Mouse (Mus musculus): ENCODE measurements around the gene Mcmbp. TPM values are rescaled to one million over a fixed set of nuclear protein-coding genes. Genes with fewer than 3 reads are reported as not detected.
"Not testable (repeated sequence)": the region's sequence is repeated elsewhere in the genome, so short reads cannot be mapped to it uniquely, and the experiment has no call there.

Gene Mcmbp
- total and polyA plus RNA-seq, 2 experiments = 11.4 to 12.8 TPM

GRCm38 (mm10) chr7:128717991-128718390, 22.3 kb downstream of the Mcmbp start:
- no peaks in the 10 kb centered on the region; the same call in 1 of the 2 replicates for H3K79me2 ChIP-seq (ENCODE audit: control insufficient read depth, insufficient read depth, low read length)
- 76% methylated on average over 4 of the region's 4 CpGs for WGBS
- H3K36me3 ChIP-seq (ENCODE audit: control insufficient read depth, insufficient read depth, low read length) = peaks cover 67% of the 10 kb centered on the region
- no peaks in the 10 kb centered on the region for H3K27me3 ChIP-seq (ENCODE audit: control insufficient read depth, insufficient read depth, low read length)
- no peak for DNase-seq (ENCODE audit: extremely low read depth, low read depth, low spot score)
- H3K4me3 ChIP-seq (ENCODE audit: insufficient read depth, low read depth, low read length) = no peak overlapping the region
- TF ChIP-seq POLR2A (IDR thresholded peaks at IDR 0.05; ENCODE audit: extremely low read depth, insufficient read depth, low read length) (no peak), CTCF (IDR thresholded peaks at IDR 0.05; ENCODE audit: low read depth, low read length) (no peak)
- no peaks in the 10 kb centered on the region for H3K4me1 ChIP-seq (ENCODE audit: control insufficient read depth, insufficient read depth, low read length)
- no peak overlapping the region for H3K27ac ChIP-seq (replicated peaks; ENCODE audit: insufficient read depth, low read depth, low read length)
- no peak overlapping the region for H3K9ac ChIP-seq (ENCODE audit: low read depth, low read length)

GRCm38 (mm10) chr7:128705735-128706134, 34.6 kb downstream of the Mcmbp start:
- no peak overlapping the region for H3K9ac ChIP-seq (ENCODE audit: low read depth, low read length)
- whole genome bisulfite sequencing = 22% methylated on average over 4 of the region's 4 CpGs
- H3K79me2 ChIP-seq (ENCODE audit: control insufficient read depth, insufficient read depth, low read length) = no peaks in the 10 kb centered on the region
- no peak overlapping the region for H3K27ac ChIP-seq (replicated peaks; ENCODE audit: insufficient read depth, low read depth, low read length)
- TF ChIP-seq CTCF (IDR thresholded peaks at IDR 0.05; ENCODE audit: low read depth, low read length) (peak; percentile 97), POLR2A (IDR thresholded peaks at IDR 0.05; ENCODE audit: extremely low read depth, insufficient read depth, low read length) (no peak)
- peak; percentile 35 for DNase-seq (ENCODE audit: extremely low read depth, low read depth, low spot score)
- peaks cover 54% of the 10 kb centered on the region for H3K36me3 ChIP-seq (ENCODE audit: control insufficient read depth, insufficient read depth, low read length)
- no peaks in the 10 kb centered on the region for H3K4me1 ChIP-seq (ENCODE audit: control insufficient read depth, insufficient read depth, low read length)
- H3K27me3 ChIP-seq (ENCODE audit: control insufficient read depth, insufficient read depth, low read length) = no peaks in the 10 kb centered on the region
- no peak overlapping the region for H3K4me3 ChIP-seq (ENCODE audit: insufficient read depth, low read depth, low read length)

DNA sequence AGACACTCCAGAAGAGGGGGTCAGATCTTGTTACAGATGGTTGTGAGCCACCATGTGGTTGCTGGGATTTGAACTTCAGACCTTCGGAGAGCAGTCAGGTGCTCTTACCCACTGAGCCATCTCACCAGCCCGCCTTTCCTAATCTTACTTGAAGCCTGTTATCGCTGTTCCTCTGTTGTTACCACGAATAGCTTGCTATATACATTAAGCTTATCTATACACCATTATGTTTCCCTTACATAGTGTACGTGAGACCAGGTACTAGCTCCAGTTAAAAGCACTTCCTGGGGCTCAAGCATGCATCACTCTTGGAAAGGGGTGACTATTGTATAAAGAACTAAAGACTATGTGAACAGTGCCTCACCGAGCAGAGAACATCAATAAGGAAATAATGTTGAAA, 40.3 kb downstream of the Mcmbp start:
- WGBS = 92% methylated on average over 6 of the region's 6 CpGs
- not testable (repeated sequence) for DNase-seq (ENCODE audit: extremely low read depth, low read depth, low spot score); H3K79me2 ChIP-seq (ENCODE audit: control insufficient read depth, insufficient read depth, low read length); H3K9ac ChIP-seq (ENCODE audit: low read depth, low read length); H3K4me3 ChIP-seq (ENCODE audit: insufficient read depth, low read depth, low read length); H3K27ac ChIP-seq (replicated peaks; ENCODE audit: insufficient read depth, low read depth, low read length); H3K27me3 ChIP-seq (ENCODE audit: control insufficient read depth, insufficient read depth, low read length); H3K4me1 ChIP-seq (ENCODE audit: control insufficient read depth, insufficient read depth, low read length)
- peaks cover 67% of the 10 kb centered on the region for H3K36me3 ChIP-seq (ENCODE audit: control insufficient read depth, insufficient read depth, low read length)

DNA sequence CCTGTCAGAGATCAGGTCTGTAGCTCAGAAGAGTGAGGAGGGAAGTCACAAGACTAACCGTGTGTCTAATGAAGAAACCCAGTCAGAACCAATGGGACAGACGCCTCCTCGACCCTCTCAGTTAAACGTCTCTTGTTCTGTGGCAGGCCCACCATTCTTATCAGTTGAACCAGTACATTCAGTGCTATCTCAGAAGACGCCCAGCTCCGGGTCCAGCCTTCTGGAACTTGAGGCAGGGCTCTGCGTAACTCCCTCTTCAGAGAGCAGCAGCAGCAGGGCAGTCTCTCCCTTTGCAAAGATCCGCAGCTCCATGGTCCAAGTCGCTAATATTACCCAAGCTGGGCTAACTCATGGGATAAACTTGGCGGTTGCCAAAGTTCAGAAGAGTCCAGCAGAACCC, 45.4 kb downstream of the Mcmbp start:
- WGBS = 75% methylated on average over 10 of the region's 10 CpGs
- Histone ChIP-seq H3K9ac (ENCODE audit: low read depth, low read length) (no peak overlapping the region), H3K36me3 (ENCODE audit: control insufficient read depth, insufficient read depth, low read length) (peaks cover 62% of the 10 kb centered on the region), H3K4me1 (ENCODE audit: control insufficient read depth, insufficient read depth, low read length) (no peaks in the 10 kb centered on the region), H3K79me2 (ENCODE audit: control insufficient read depth, insufficient read depth, low read length) (no peaks in the 10 kb centered on the region), H3K4me3 (ENCODE audit: insufficient read depth, low read depth, low read length) (no peak overlapping the region), H3K27ac (replicated peaks; ENCODE audit: insufficient read depth, low read depth, low read length) (no peak overlapping the region), H3K27me3 (ENCODE audit: control insufficient read depth, insufficient read depth, low read length) (no peaks in the 10 kb centered on the region)
- DNase-seq (ENCODE audit: extremely low read depth, low read depth, low spot score) = no peak
- TF ChIP-seq CTCF (IDR thresholded peaks at IDR 0.05; ENCODE audit: low read depth, low read length) = no peak
- no peak for TF ChIP-seq POLR2A (IDR thresholded peaks at IDR 0.05; ENCODE audit: extremely low read depth, insufficient read depth, low read length)

GRCm38 (mm10) chr7:128692163-128692562, 48.1 kb downstream of the Mcmbp start:
- TF ChIP-seq CTCF (IDR thresholded peaks at IDR 0.05; ENCODE audit: low read depth, low read length) (no peak), POLR2A (IDR thresholded peaks at IDR 0.05; ENCODE audit: extremely low read depth, insufficient read depth, low read length) (no peak)
- Histone ChIP-seq H3K4me1 (ENCODE audit: control insufficient read depth, insufficient read depth, low read length) (no peaks in the 10 kb centered on the region), H3K36me3 (ENCODE audit: control insufficient read depth, insufficient read depth, low read length) (peaks cover 47% of the 10 kb centered on the region), H3K79me2 (ENCODE audit: control insufficient read depth, insufficient read depth, low read length) (no peaks in the 10 kb centered on the region), H3K9ac (ENCODE audit: low read depth, low read length) (no peak overlapping the region), H3K27ac (replicated peaks; ENCODE audit: insufficient read depth, low read depth, low read length) (no peak overlapping the region), H3K27me3 (ENCODE audit: control insufficient read depth, insufficient read depth, low read length) (no peaks in the 10 kb centered on the region), H3K4me3 (ENCODE audit: insufficient read depth, low read depth, low read length) (no peak overlapping the region)
- DNase-seq (ENCODE audit: extremely low read depth, low read depth, low spot score) = no peak
- WGBS = 89% methylated on average over 7 of the region's 7 CpGs

- no peak for DNase-seq (ENCODE audit: extremely low read depth, low read depth, low spot score)
- Histone ChIP-seq H3K27ac (replicated peaks; ENCODE audit: insufficient read depth, low read depth, low read length) (no peak overlapping the region), H3K79me2 (ENCODE audit: control insufficient read depth, insufficient read depth, low read length) (no peaks in the 10 kb centered on the region), H3K9ac (ENCODE audit: low read depth, low read length) (no peak overlapping the region), H3K4me1 (ENCODE audit: control insufficient read depth, insufficient read depth, low read length) (no peaks in the 10 kb centered on the region), H3K36me3 (ENCODE audit: control insufficient read depth, insufficient read depth, low read length) (peaks cover 47% of the 10 kb centered on the region), H3K27me3 (ENCODE audit: control insufficient read depth, insufficient read depth, low read length) (no peaks in the 10 kb centered on the region), H3K4me3 (ENCODE audit: insufficient read depth, low read depth, low read length) (no peak overlapping the region)
- TF ChIP-seq CTCF (IDR thresholded peaks at IDR 0.05; ENCODE audit: low read depth, low read length) = no peak
- TF ChIP-seq POLR2A (IDR thresholded peaks at IDR 0.05; ENCODE audit: extremely low read depth, insufficient read depth, low read length) = no peak
- WGBS = 84% methylated on average over 7 of the region's 7 CpGs
These were observed 49.5 kb downstream of the Mcmbp start for GRCm38 (mm10) chr7:128690796-128691195.
